Mouse (Mus musculus): ENCODE results near the gene Smc1b. TPM values are rescaled to one million over a fixed set of nuclear protein-coding genes. Genes with fewer than 3 reads are reported as not detected.

Smc1b gene
- polyA plus RNA-seq, 1 experiment from 2014 or later = 0.25 TPM

DNA sequence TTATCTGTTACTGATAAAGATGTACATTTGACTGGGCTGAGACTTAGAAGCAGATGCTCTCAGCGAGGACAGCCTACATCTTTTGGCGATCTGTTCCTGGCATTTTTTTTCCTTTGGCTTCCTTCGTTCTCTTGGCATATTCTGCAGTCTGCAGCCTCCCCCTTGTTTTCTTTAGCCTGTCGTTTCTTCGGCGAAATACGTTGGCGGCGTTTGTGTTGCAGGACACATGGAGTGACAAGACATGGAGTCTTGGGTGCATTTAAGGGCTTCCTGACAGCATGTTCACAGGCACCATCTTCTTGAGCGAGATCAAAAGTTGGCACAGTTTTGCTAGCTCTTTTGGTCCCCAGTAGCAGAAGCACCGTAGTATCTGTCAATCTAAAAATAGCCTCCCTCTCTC is 116.0 kb downstream of the Smc1b start:
- H3K36me3 ChIP-seq (ENCODE audit: control insufficient read depth, insufficient read depth, low read length) = no peaks in the 10 kb centered on the region
- H3K4me1 ChIP-seq (ENCODE audit: control insufficient read depth, insufficient read depth, low read depth, low read length) = peaks cover 5% of the 10 kb centered on the region
- no peaks in the 10 kb centered on the region for H3K9me3 ChIP-seq (ENCODE audit: control insufficient read depth, low read length)
- WGBS = 79% methylated on average over 11 of the region's 11 CpGs
- H3K27me3 ChIP-seq (replicated peaks; ENCODE audit: control insufficient read depth, insufficient read depth, low read length) = no peaks in the 10 kb centered on the region
- no peak overlapping the region for H3K4me2 ChIP-seq (ENCODE audit: low read length)
- H3K9ac ChIP-seq (ENCODE audit: low read depth, low read length) = no peak overlapping the region
- no peak overlapping the region for H3K27ac ChIP-seq (ENCODE audit: low read depth, low read length)
- no peak for ATAC-seq
- no peak overlapping the region for H3K4me3 ChIP-seq (ENCODE audit: low read length)

Other genes starting within 250 kb of the Smc1b start
- gene Gm29666, start 211.9 kb downstream of the Smc1b start, polyA plus RNA-seq (2015; fragmentation: Nextera tagmentation; extraction: Ambion mirVana) = 0.98 and 1.00 TPM in 2 replicates
- gene Nup50, start 208.6 kb downstream of the Smc1b start, polyA plus RNA-seq (2015; fragmentation: Nextera tagmentation; extraction: Ambion mirVana) = 22.5 and 24.4 TPM in 2 replicates
- 24.1 and 24.4 TPM in 2 replicates for gene 5031439G07Rik, start 143.4 kb downstream of the Smc1b start, polyA plus RNA-seq (2015; fragmentation: Nextera tagmentation; extraction: Ambion mirVana)
- gene Upk3a, start 114.8 kb downstream of the Smc1b start, polyA plus RNA-seq (2015; fragmentation: Nextera tagmentation; extraction: Ambion mirVana) = 1.7 and 2.1 TPM in 2 replicates
- gene Fam118a, start 103.0 kb downstream of the Smc1b start, polyA plus RNA-seq (2015; fragmentation: Nextera tagmentation; extraction: Ambion mirVana) = 30.3 and 30.8 TPM in 2 replicates
- 0.67 and 0.84 TPM in 2 replicates for gene Ribc2, start 114 bp upstream of the Smc1b start, polyA plus RNA-seq (2015; fragmentation: Nextera tagmentation; extraction: Ambion mirVana)
- 52.0 and 59.4 TPM in 2 replicates for gene Fbln1, start 74.0 kb upstream of the Smc1b start, polyA plus RNA-seq (2015; fragmentation: Nextera tagmentation; extraction: Ambion mirVana)
- 532 and 553 TPM in 2 replicates for gene Atxn10, start 204.3 kb upstream of the Smc1b start, polyA plus RNA-seq (2015; fragmentation: Nextera tagmentation; extraction: Ambion mirVana)

Measured in hindbrain, embryonic 16.5 days (tissue).